Mouse (Mus musculus): ENCODE data around the gene Zpbp2. TPM values are rescaled to one million over a fixed set of nuclear protein-coding genes. Genes with fewer than 3 reads are reported as not detected.

Gene Zpbp2
- total RNA-seq, 1 experiment = 0.22 TPM

DNA sequence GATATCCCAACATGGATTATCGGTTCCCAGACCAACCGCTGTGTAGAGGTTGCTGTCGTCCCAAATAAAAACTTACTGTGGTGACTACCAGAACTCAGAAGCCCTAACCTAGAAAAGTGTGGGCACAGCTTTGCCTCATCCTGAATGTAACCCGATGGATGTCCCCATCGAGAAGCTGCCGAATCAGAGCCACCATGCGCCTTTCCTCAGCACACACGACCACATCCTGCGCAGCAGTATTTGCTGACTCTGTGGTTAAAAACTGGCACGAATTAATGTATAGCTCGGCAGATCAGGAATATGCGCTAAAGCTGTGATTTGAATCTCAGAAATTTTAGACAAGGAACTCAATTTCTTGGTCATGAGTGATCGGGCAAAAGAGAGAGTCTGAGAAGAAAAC is 38.0 kb upstream of the Zpbp2 start:
- in situ Hi-C loops (cut with MboI; ENCODE audit: low sequenced_read_pairs in 2 of 2, unreplicated experiment in 2 of 2) = no loop called here
- Histone ChIP-seq H3K4me3 (ENCODE audit: insufficient read depth in 1 of 2, low read depth in 1 of 2, low read length in 2 of 2, poor library complexity in 1 of 2, severe bottlenecking in 1 of 2) (no peak overlapping the region), H3K9ac (ENCODE audit: insufficient read depth, low read depth, low read length, poor library complexity, severe bottlenecking) (no peak overlapping the region), H3K9me3 (ENCODE audit: control insufficient read depth, insufficient read depth, low read depth, low read length) (no peaks in the 10 kb centered on the region), H3K4me1 (ENCODE audit: control insufficient read depth in 2 of 2, insufficient read depth in 2 of 2, low read length in 2 of 2, poor library complexity in 1 of 2) (no peaks in the 10 kb centered on the region), H3K36me3 (ENCODE audit: control insufficient read depth, insufficient read depth, low read length, poor library complexity, severe bottlenecking) (no peaks in the 10 kb centered on the region), H3K27ac (ENCODE audit: insufficient read depth, low read depth, low read length, poor library complexity, severe bottlenecking) (no peak overlapping the region)
- no peak for TF ChIP-seq ZC3H11A (IDR thresholded peaks at IDR 0.05; ENCODE audit: borderline replicate concordance, low read depth, low read length)
- TF ChIP-seq MAFK (IDR thresholded peaks at IDR 0.05; ENCODE audit: insufficient read depth, low read depth, low read length) = no peak
- no peak for TF ChIP-seq CHD2 (IDR thresholded peaks at IDR 0.05; ENCODE audit: low read depth, low read length)
- no peak for TF ChIP-seq ZNF384 (IDR thresholded peaks at IDR 0.05; ENCODE audit: low read depth, low read length)
- TF ChIP-seq HCFC1 (IDR thresholded peaks at IDR 0.05; ENCODE audit: borderline replicate concordance, insufficient read depth, low read length) = no peak
- no peak for DNase-seq (ENCODE audit: low read depth, low spot score)

DNA sequence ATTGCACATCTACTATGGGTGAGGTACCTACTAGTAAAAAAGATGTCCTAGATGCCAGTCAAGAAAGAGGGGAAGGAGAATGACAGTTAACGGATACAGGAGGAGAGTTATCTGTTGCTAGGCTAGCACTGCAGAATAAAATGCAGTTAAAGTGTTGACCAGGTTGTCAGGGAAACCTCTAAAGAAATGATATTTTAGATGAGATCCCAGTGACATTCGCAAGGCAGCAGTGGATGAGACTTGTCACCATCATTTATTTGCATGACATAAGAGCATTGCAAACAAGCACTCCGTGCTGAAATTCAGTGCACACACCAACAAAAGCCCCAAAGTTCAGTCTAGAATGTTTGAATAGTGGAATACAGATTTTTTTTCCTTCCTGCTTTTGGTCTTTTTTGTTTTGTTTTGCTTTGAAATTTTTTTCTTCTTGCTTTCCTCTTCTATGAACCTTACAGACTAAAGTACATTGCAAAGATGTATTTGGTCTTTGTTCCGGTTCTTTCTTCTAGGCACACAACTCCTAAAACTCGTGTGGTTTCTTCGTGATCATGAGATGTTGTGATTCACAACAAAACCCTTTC is 37.5 kb upstream of the Zpbp2 start:
- H3K36me3 ChIP-seq (ENCODE audit: control insufficient read depth, insufficient read depth, low read length, poor library complexity, severe bottlenecking) = no peaks in the 10 kb centered on the region
- DNase-seq (ENCODE audit: low read depth, low spot score) = no peak
- H3K9me3 ChIP-seq (ENCODE audit: control insufficient read depth, insufficient read depth, low read depth, low read length) = no peaks in the 10 kb centered on the region
- H3K27ac ChIP-seq (ENCODE audit: insufficient read depth, low read depth, low read length, poor library complexity, severe bottlenecking) = no peak overlapping the region
- in situ Hi-C loops (cut with MboI; ENCODE audit: low sequenced_read_pairs in 2 of 2, unreplicated experiment in 2 of 2) = no loop called here
- H3K4me3 ChIP-seq (ENCODE audit: insufficient read depth in 1 of 2, low read depth in 1 of 2, low read length in 2 of 2, poor library complexity in 1 of 2, severe bottlenecking in 1 of 2) = no peak overlapping the region
- H3K9ac ChIP-seq (ENCODE audit: insufficient read depth, low read depth, low read length, poor library complexity, severe bottlenecking) = no peak overlapping the region
- no peak for TF ChIP-seq HCFC1 (IDR thresholded peaks at IDR 0.05; ENCODE audit: borderline replicate concordance, insufficient read depth, low read length)
- no peak for TF ChIP-seq ZNF384 (IDR thresholded peaks at IDR 0.05; ENCODE audit: low read depth, low read length)
- H3K4me1 ChIP-seq (ENCODE audit: control insufficient read depth in 2 of 2, insufficient read depth in 2 of 2, low read length in 2 of 2, poor library complexity in 1 of 2) = no peaks in the 10 kb centered on the region

- DNase-seq (ENCODE audit: low read depth, low spot score) = no peak
- no peaks in the 10 kb centered on the region for H3K9me3 ChIP-seq (ENCODE audit: control insufficient read depth, insufficient read depth, low read depth, low read length)
- no peak overlapping the region for H3K4me3 ChIP-seq (ENCODE audit: insufficient read depth in 1 of 2, low read depth in 1 of 2, low read length in 2 of 2, poor library complexity in 1 of 2, severe bottlenecking in 1 of 2)
- in situ Hi-C loops (cut with MboI; ENCODE audit: low sequenced_read_pairs in 2 of 2, unreplicated experiment in 2 of 2) = no loop called here
- no peaks in the 10 kb centered on the region for H3K36me3 ChIP-seq (ENCODE audit: control insufficient read depth, insufficient read depth, low read length, poor library complexity, severe bottlenecking)
- H3K9ac ChIP-seq (ENCODE audit: insufficient read depth, low read depth, low read length, poor library complexity, severe bottlenecking) = no peak overlapping the region
- H3K4me1 ChIP-seq (ENCODE audit: control insufficient read depth in 2 of 2, insufficient read depth in 2 of 2, low read length in 2 of 2, poor library complexity in 1 of 2) = peaks cover 0 to 3% of the 10 kb centered on the region in 2 experiments; a peak in 1 of 4 replicates
- H3K27ac ChIP-seq (ENCODE audit: insufficient read depth, low read depth, low read length, poor library complexity, severe bottlenecking) = no peak overlapping the region
- TF ChIP-seq MAFK (IDR thresholded peaks at IDR 0.05; ENCODE audit: insufficient read depth, low read depth, low read length) (no peak), CHD2 (IDR thresholded peaks at IDR 0.05; ENCODE audit: low read depth, low read length) (no peak), HCFC1 (IDR thresholded peaks at IDR 0.05; ENCODE audit: borderline replicate concordance, insufficient read depth, low read length) (no peak), ZNF384 (IDR thresholded peaks at IDR 0.05; ENCODE audit: low read depth, low read length) (no peak), ZC3H11A (IDR thresholded peaks at IDR 0.05; ENCODE audit: borderline replicate concordance, low read depth, low read length) (no peak)
Observed at GRCm38 (mm10) chr11:98520468-98520867, 30.4 kb upstream of the Zpbp2 start.

DNA sequence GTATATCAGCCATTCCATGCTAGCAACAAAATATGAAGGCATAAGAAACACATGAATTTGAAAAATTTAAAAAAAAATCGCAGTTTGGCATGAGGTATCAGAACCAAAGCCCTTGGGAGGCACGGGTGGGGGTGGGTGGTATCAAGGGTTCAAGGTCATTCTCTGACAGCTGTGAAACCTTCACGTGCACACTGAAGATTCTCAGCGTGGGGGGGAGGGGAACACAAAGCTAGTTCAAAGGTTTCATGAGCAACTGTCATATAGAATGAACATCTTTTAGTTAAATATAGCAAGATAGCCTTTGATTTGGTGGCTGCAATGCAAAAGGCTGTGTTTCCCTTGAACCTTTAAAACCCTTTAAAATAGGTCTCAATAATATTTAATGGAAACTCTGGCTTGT is 25.8 kb upstream of the Zpbp2 start:
- no peak for DNase-seq (ENCODE audit: low read depth, low spot score)
- Histone ChIP-seq H3K27ac (ENCODE audit: insufficient read depth, low read depth, low read length, poor library complexity, severe bottlenecking) (no peak overlapping the region), H3K4me1 (ENCODE audit: control insufficient read depth in 2 of 2, insufficient read depth in 2 of 2, low read length in 2 of 2, poor library complexity in 1 of 2) (peaks cover 0 to 3% of the 10 kb centered on the region in 2 experiments; a peak in 1 of 4 replicates), H3K36me3 (ENCODE audit: control insufficient read depth, insufficient read depth, low read length, poor library complexity, severe bottlenecking) (no peaks in the 10 kb centered on the region), H3K9me3 (ENCODE audit: control insufficient read depth, insufficient read depth, low read depth, low read length) (no peaks in the 10 kb centered on the region), H3K9ac (ENCODE audit: insufficient read depth, low read depth, low read length, poor library complexity, severe bottlenecking) (no peak overlapping the region), H3K4me3 (ENCODE audit: insufficient read depth in 1 of 2, low read depth in 1 of 2, low read length in 2 of 2, poor library complexity in 1 of 2, severe bottlenecking in 1 of 2) (no peak overlapping the region)
- in situ Hi-C loops (cut with MboI; ENCODE audit: low sequenced_read_pairs in 2 of 2, unreplicated experiment in 2 of 2) = no loop called here
- TF ChIP-seq ZNF384 (IDR thresholded peaks at IDR 0.05; ENCODE audit: low read depth, low read length) (no peak), CHD2 (IDR thresholded peaks at IDR 0.05; ENCODE audit: low read depth, low read length) (no peak), ZC3H11A (IDR thresholded peaks at IDR 0.05; ENCODE audit: borderline replicate concordance, low read depth, low read length) (no peak), MAFK (IDR thresholded peaks at IDR 0.05; ENCODE audit: insufficient read depth, low read depth, low read length) (no peak), HCFC1 (IDR thresholded peaks at IDR 0.05; ENCODE audit: borderline replicate concordance, insufficient read depth, low read length) (no peak)
